8 mouse cellular contexts compared by ENCODE assay signal in the genomic region with DNA sequence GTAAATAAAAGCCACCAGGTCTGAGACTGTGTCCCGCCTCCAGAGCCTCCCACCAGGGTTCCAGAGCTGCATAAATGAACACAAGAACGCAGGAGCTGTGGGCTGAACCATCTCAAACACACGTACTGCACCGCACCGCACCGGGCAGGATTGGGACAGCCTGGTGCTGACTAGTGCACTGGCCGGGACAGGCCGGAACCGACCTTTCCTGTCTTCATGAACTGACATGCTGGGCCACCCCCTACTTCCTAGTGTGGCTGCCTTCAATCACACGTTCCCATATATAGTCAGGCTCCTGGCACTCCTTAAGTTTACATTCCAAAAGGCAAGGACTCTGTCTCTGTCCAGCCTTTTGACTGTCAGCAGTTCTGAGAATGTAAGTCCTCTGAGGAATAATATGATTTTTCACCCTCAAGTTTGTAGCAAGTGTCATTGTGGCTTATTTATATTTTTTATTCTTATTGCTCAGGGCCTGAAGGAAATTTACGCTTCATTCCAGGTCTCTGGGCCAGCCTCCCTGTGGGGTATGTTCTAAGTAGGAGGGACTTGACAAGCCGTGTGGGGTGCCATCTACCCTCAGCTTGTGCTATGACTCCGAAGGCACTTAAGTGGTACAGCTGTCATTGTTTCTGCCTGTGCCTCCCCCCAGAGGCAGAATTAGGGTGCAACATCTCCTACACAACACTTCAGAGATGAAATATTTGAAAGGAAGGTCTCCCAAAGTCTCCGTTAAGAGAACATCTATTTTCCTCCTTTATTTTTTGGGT. TPM values are rescaled to one million over a fixed set of nuclear protein-coding genes. Genes with fewer than 3 reads are reported as not detected.
DNase-seq lines count a peak whose midpoint lies in the region; ATAC-seq and TF ChIP-seq lines count a peak whose summit lies in the region.

No protein-coding gene starts in this region.

- no peaks in the 10 kb centered on the region for H3K27me3 ChIP-seq in cerebellum, adult 2 months (ENCODE audit: control insufficient read depth, insufficient read depth, low read length)
- H3K27me3 ChIP-seq in heart, embryonic 13.5 days (replicated peaks): no peaks in the 10 kb centered on the region

- H3K9ac ChIP-seq in heart, embryonic 13.5 days: peak overlapping the region; percentile 28; the same call in 1 of the 2 replicates

- H3K27ac ChIP-seq in cerebellum, adult 2 months (ENCODE audit: insufficient read depth, low read length): no peak overlapping the region
- H3K27ac ChIP-seq in heart, embryonic 13.5 days (replicated peaks): peak overlapping the region; percentile 94

- H3K36me3 ChIP-seq in heart, embryonic 13.5 days: peaks cover under 1% of the 10 kb centered on the region; the same call in 1 of the 2 replicates

- TF ChIP-seq POLR2A in cerebellum, adult 2 months (IDR thresholded peaks at IDR 0.05; ENCODE audit: borderline replicate concordance, insufficient read depth, low read length): no peak

- peaks cover 9% of the 10 kb centered on the region for H3K4me1 ChIP-seq in cerebellum, adult 2 months (ENCODE audit: control insufficient read depth, insufficient read depth, low read length)
- H3K4me1 ChIP-seq in heart, embryonic 13.5 days: peaks cover 77% of the 10 kb centered on the region

- 70% methylated on average over 14 of the region's 14 CpGs for WGBS in cerebellum, adult 2 months
- WGBS in heart, embryonic 13.5 days: 27% methylated on average over 14 of the region's 14 CpGs

- no peak overlapping the region for H3K4me3 ChIP-seq in cerebellum, adult 2 months (replicated peaks; ENCODE audit: insufficient read depth, low read depth, low read length)
- 0 out of 2 replicates have a peak overlapping the region, but pooled peaks have one; percentile 0 for H3K4me3 ChIP-seq in heart, embryonic 13.5 days

- peak overlapping the region; percentile 40 for H3K4me2 ChIP-seq in heart, embryonic 13.5 days

- no peak for ATAC-seq in heart, embryonic 13.5 days (ENCODE audit: extremely low read depth, insufficient number of reproducible peaks, low FRiP score, low TSS enrichment)

- H3K9me3 ChIP-seq in heart, embryonic 13.5 days: no peaks in the 10 kb centered on the region

- 0 out of 2 replicates have a peak, but pooled peaks have one; percentile 7 for TF ChIP-seq CTCF in cerebellum, adult 2 months (IDR thresholded peaks at IDR 0.05; ENCODE audit: borderline replicate concordance, insufficient read depth, low read depth, low read length)

- DNase-seq in cerebellum, adult 2 months: no peak
- no peak for DNase-seq in cerebellum, adult 18-20 months
- DNase-seq in 416B (ENCODE audit: low read depth): peak; percentile 39
- peak; percentile 67 to 80 for DNase-seq in kidney, postnatal 25 days
- peak; percentile 85 for DNase-seq in lung, postnatal 36 days
- no peak for DNase-seq in cerebellum, postnatal 4 days (ENCODE audit: low spot score in 2 of 2)
- DNase-seq in right cerebral cortex, postnatal 25 days: no peak

RNA-seq across cellular contexts. Expression of a gene that starts 1.1 kb away (rescaled TPM):
- polyA plus RNA-seq in cerebellum, adult 2 months (2012; rRNA removed): 20.4 and 22.8 TPM in 2 replicates
- 18.0 and 19.4 TPM in 2 replicates for polyA plus RNA-seq in heart, embryonic 13.5 days (2015; fragmentation: Nextera tagmentation; extraction: Ambion mirVana)

RNA-seq across cellular contexts. Expression of a gene that starts 33.5 kb away (rescaled TPM):
- polyA plus RNA-seq in cerebellum, adult 2 months (2012; rRNA removed): 39.5 and 43.7 TPM in 2 replicates
- 25.1 and 29.0 TPM in 2 replicates for polyA plus RNA-seq in heart, embryonic 13.5 days (2015; fragmentation: Nextera tagmentation; extraction: Ambion mirVana)

RNA-seq across cellular contexts. Expression of a gene that starts 38.3 kb away (rescaled TPM):
- polyA plus RNA-seq in cerebellum, adult 2 months (2012; rRNA removed): 0.11 TPM in 1 of 2 replicates, not detected in the other
- 0.11 and 0.15 TPM in 2 replicates for polyA plus RNA-seq in heart, embryonic 13.5 days (2015; fragmentation: Nextera tagmentation; extraction: Ambion mirVana)

RNA-seq across cellular contexts. Expression of a gene that starts 50.9 kb away (rescaled TPM):
- polyA plus RNA-seq in cerebellum, adult 2 months (2012; rRNA removed): 50.3 and 52.7 TPM in 2 replicates
- polyA plus RNA-seq in heart, embryonic 13.5 days (2015; fragmentation: Nextera tagmentation; extraction: Ambion mirVana): 15.7 and 17.9 TPM in 2 replicates

Comparison
In these comparisons a context has a peak if more than half of its experiments do, and no peak if none do; other contexts are left out.
1. DNase-seq: peak in 416B (single experiment), kidney, postnatal 25 days (2 of 2) and lung, postnatal 36 days (single experiment); none in cerebellum, adult 2 months (0 of 2), cerebellum, adult 18-20 months (0 of 2), cerebellum, postnatal 4 days (0 of 2) and right cerebral cortex, postnatal 25 days (single experiment).